Mouse (Mus musculus) bone marrow macrophage, adult 2 months (primary cell): ENCODE results near the gene Pola2.

ENCODE experiments used
- CTCF ChIP-seq: IDR thresholded peaks from 2 replicates; pipeline ENCODE4 v1.5.1; 2012; ENCODE audit warnings: low read depth, mild to moderate bottlenecking, low read length, moderate library complexity
- POLR2A ChIP-seq: IDR thresholded peaks from 2 replicates; pipeline ENCODE4 v1.6.1; 2012; ENCODE audit warnings: mild to moderate bottlenecking, low read depth, low read length, borderline replicate concordance

DNA sequence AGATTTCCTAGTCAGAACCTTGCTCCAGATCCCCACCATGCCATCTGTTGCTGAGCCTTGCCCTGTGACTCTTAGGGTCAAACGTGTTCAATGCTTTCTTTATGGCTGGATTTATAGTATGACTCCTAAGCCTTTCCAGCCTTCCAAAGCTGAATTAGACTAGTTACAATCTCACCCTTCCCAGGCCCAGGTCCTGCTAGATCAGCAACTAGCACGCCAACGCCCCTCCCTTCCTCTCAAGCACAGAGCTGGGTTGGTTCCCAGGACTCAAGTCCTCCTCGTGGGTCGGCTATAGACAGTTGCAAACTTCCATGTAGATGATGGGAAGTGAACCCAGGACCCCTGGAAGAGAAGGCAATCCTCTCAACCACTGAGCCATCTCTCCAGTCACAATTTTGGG lies 28.3 kb downstream of the Pola2 start:
- TF ChIP-seq CTCF (no peak), POLR2A (no peak)
